Mouse (Mus musculus) ES-E14 (cell line): ENCODE data around the gene Plxnd1.

ENCODE experiments used
- CHD2 ChIP-seq: IDR thresholded peaks from 2 replicates; pipeline ENCODE4 v1.6.1; 2014; ENCODE audit warnings: mild to moderate bottlenecking, low read depth, low read length, inconsistent platforms
- HCFC1 ChIP-seq: IDR thresholded peaks from 2 replicates; pipeline ENCODE4 v1.6.1; 2012; ENCODE audit warnings: low read length, inconsistent platforms, borderline replicate concordance; ENCODE audit not compliant: insufficient read depth
- MAFK ChIP-seq: IDR thresholded peaks from 2 replicates; pipeline ENCODE4 v1.6.1; 2014; ENCODE audit warnings: mild to moderate bottlenecking, low read depth, low read length, inconsistent platforms; ENCODE audit not compliant: insufficient read depth
- ZNF384 ChIP-seq: IDR thresholded peaks from 2 replicates; pipeline ENCODE4 v1.6.1; 2012; ENCODE audit warnings: low read depth, low read length, inconsistent platforms

GRCm38 (mm10) chr6:116044039-116044438, 49.2 kb upstream of the Plxnd1 start:
- TF ChIP-seq CHD2 (no peak), MAFK (no peak), HCFC1 (no peak), ZNF384 (no peak)
